Mouse (Mus musculus) lung, embryonic 16.5 days (tissue): ENCODE data around the gene Cstf1. TPM values are rescaled to one million over a fixed set of nuclear protein-coding genes. Genes with fewer than 3 reads are reported as not detected.

Source experiments
- ATAC-seq: fragments of 200-750 bp; cut with Nextera tagmentation; 2 replicates; pipeline ENCODE4 v1.8.0; 2017; ENCODE audit warnings: low read depth, mild to moderate bottlenecking, moderate library complexity
- H3K27ac ChIP-seq: fragments of 300-500 bp; sonication (generic); 2 replicates; pipeline ENCODE4 v1.5.1; 2014; ENCODE audit warnings: mild to moderate bottlenecking, control low read depth, low read length
- H3K27me3 ChIP-seq: fragments of 300-500 bp; sonication (generic); 2 replicates; pipeline ENCODE4 v1.6.1; 2014; ENCODE audit warnings: low read depth, low read length, mixed read lengths; ENCODE audit not compliant: control insufficient read depth, insufficient read depth
- H3K36me3 ChIP-seq: fragments of 300-500 bp; sonication (generic); 2 replicates; pipeline ENCODE4 v1.6.1; 2014; ENCODE audit warnings: low read length; ENCODE audit not compliant: control insufficient read depth, insufficient read depth
- H3K4me1 ChIP-seq: fragments of 300-500 bp; sonication (generic); replicated peaks from 2 replicates; pipeline ENCODE4 v1.6.1; 2014; ENCODE audit warnings: low read length, mixed read lengths; ENCODE audit not compliant: control insufficient read depth, insufficient read depth
- H3K4me2 ChIP-seq: fragments of 300-500 bp; sonication (generic); 2 replicates; pipeline ENCODE4 v1.6.1; 2014; ENCODE audit warnings: low read depth, low read length, control low read depth
- H3K4me3 ChIP-seq: fragments of 300-500 bp; sonication (generic); 2 replicates; pipeline ENCODE4 v1.5.1; 2014; ENCODE audit warnings: mild to moderate bottlenecking, low read length, control low read depth
- H3K9ac ChIP-seq: fragments of 300-500 bp; sonication (generic); 2 replicates; pipeline ENCODE4 v1.6.1; 2014; ENCODE audit warnings: low read length, control low read depth
- H3K9me3 ChIP-seq: fragments of 300-500 bp; sonication (generic); 2 replicates; pipeline ENCODE4 v1.6.1; 2016; ENCODE audit warnings: low read length; ENCODE audit not compliant: control insufficient read depth
- WGBS: fragments of 180-500 bp; shearing (Covaris S2); extraction: QIAGEN DNeasy Blood & Tissue Kit; methylation state at CpG from one replicate; pipeline ENCODE4 v1.1.7; 2014; 5-methylcytosine and 5-hydroxymethylcytosine counted together
- polyA plus RNA-seq: library from polyadenylated mRNA; unstranded; fragments of >200 nt; fragmentation: Nextera tagmentation; extraction: Ambion mirVana; gene quantifications from 2 replicates; pipeline ENCODE4 v1.2.1, GENCODE M21; 2015

Gene Cstf1
- polyA plus RNA-seq, 1 experiment from 2014 or later = 37.5 TPM

GRCm38 (mm10) chr2:172390341-172390740 is 19.9 kb downstream of the Cstf1 start:
- no peak overlapping the region for H3K9ac ChIP-seq
- no peak overlapping the region for H3K27ac ChIP-seq
- H3K27me3 ChIP-seq = no peaks in the 10 kb centered on the region
- no peak for ATAC-seq
- 18% methylated on average over 6 of the region's 6 CpGs for WGBS
- H3K4me2 ChIP-seq = no peak overlapping the region
- peaks cover 4% of the 10 kb centered on the region for H3K4me1 ChIP-seq
- H3K4me3 ChIP-seq = no peak overlapping the region
- no peaks in the 10 kb centered on the region for H3K36me3 ChIP-seq
- H3K9me3 ChIP-seq = no peaks in the 10 kb centered on the region

GRCm38 (mm10) chr2:172392041-172392521 is 21.6 kb downstream of the Cstf1 start:
- ATAC-seq = no peak
- Histone ChIP-seq H3K9me3 (no peaks in the 10 kb centered on the region), H3K4me3 (no peak overlapping the region), H3K36me3 (no peaks in the 10 kb centered on the region), H3K4me2 (no peak overlapping the region), H3K9ac (no peak overlapping the region), H3K4me1 (peaks cover 4% of the 10 kb centered on the region), H3K27ac (no peak overlapping the region), H3K27me3 (no peaks in the 10 kb centered on the region)
- 55% methylated on average over 10 of the region's 10 CpGs for WGBS

GRCm38 (mm10) chr2:172393391-172394051 is 23.0 kb downstream of the Cstf1 start, which contains the start of gene Cass4:
Gene Cass4, plus strand, starts transcription at chr2:172393794.
- 18% methylated on average over 13 of the region's 13 CpGs for WGBS
- Histone ChIP-seq H3K27ac (peak within 1 kb of the TSS; percentile 21; the same call in 1 of the 2 replicates), H3K27me3 (no peaks in the 10 kb centered on the region), H3K4me2 (peak within 1 kb of the TSS; percentile 41), H3K36me3 (no peaks in the 10 kb centered on the region), H3K4me1 (peaks cover 4% of the 10 kb centered on the region), H3K9me3 (no peaks in the 10 kb centered on the region), H3K4me3 (peak within 1 kb of the TSS; percentile 36), H3K9ac (peak within 1 kb of the TSS; percentile 25; the same call in 1 of the 2 replicates)
- ATAC-seq = peak; percentile 83

GRCm38 (mm10) chr2:172394052-172394392 is 23.5 kb downstream of the Cstf1 start:
- H3K9ac ChIP-seq = peak overlapping the region; percentile 25; the same call in 1 of the 2 replicates
- no peaks in the 10 kb centered on the region for H3K36me3 ChIP-seq
- H3K27me3 ChIP-seq = no peaks in the 10 kb centered on the region
- ATAC-seq = no peak
- H3K4me1 ChIP-seq = peaks cover 4% of the 10 kb centered on the region
- H3K27ac ChIP-seq = peak overlapping the region; percentile 20; the same call in 1 of the 2 replicates
- WGBS = 48% methylated on average over 2 of the region's 2 CpGs
- peak overlapping the region; percentile 26 for H3K4me3 ChIP-seq
- H3K4me2 ChIP-seq = peak overlapping the region; percentile 41
- no peaks in the 10 kb centered on the region for H3K9me3 ChIP-seq

DNA sequence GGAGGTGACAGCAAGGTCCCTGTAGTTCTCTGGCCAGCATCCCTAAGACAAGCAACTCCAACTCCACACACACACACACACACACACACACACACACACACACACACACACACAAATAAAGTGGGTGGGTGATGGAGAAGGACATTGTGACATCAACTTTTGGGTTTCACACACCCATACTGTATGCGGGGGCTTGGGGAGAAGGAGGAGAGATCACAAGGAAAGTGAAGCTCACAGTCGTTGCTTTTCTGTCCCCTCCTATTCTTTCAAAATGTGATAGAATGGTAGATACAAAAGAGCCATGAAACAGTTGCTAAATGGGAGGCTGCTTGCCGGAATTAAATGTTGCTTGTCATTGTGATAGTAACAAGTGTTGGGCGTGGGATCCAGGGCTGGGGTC is 24.2 kb downstream of the Cstf1 start:
- WGBS = 57% methylated on average over 4 of the region's 4 CpGs
- no peaks in the 10 kb centered on the region for H3K27me3 ChIP-seq
- H3K4me2 ChIP-seq = peak overlapping the region; percentile 41
- H3K4me3 ChIP-seq = peak overlapping the region; percentile 36
- ATAC-seq = no peak
- peaks cover 4% of the 10 kb centered on the region for H3K4me1 ChIP-seq
- H3K9ac ChIP-seq = peak overlapping the region; percentile 45; the same call in 1 of the 2 replicates
- peak overlapping the region; percentile 37 for H3K27ac ChIP-seq
- no peaks in the 10 kb centered on the region for H3K36me3 ChIP-seq
- H3K9me3 ChIP-seq = no peaks in the 10 kb centered on the region

- WGBS = 40% methylated on average over 9 of the region's 9 CpGs
- no peaks in the 10 kb centered on the region for H3K36me3 ChIP-seq
- peak overlapping the region; percentile 45 for H3K9ac ChIP-seq
- peak overlapping the region; percentile 41 for H3K4me2 ChIP-seq
- no peaks in the 10 kb centered on the region for H3K9me3 ChIP-seq
- H3K27me3 ChIP-seq = no peaks in the 10 kb centered on the region
- peak; percentile 24; the same call in 1 of the 2 replicates for ATAC-seq
- peak overlapping the region; percentile 20; the same call in 1 of the 2 replicates for H3K27ac ChIP-seq
- H3K4me1 ChIP-seq = peaks cover 8% of the 10 kb centered on the region
- peak overlapping the region; percentile 36 for H3K4me3 ChIP-seq
Measured at GRCm38 (mm10) chr2:172395961-172396360, 25.5 kb downstream of the Cstf1 start.

DNA sequence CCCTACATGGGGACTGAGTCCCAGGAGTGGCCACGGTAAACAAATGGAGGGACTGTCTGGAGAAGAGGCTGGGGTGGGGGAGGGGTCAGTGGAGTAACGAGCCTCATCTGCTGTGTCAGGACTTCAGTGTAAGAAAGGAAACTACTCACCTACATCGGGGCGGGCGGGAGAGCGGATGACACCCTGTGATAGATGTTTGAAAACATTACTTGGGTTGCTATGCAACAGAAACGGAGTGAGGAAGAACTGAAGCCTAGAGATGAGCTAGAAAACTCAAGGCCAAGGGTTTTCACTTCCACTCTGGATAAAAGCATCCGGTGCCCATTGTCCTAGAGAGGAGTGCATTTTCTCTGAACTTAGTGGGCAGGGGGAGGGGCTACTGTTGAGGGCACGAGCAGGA is 29.4 kb downstream of the Cstf1 start:
- WGBS = 23% methylated on average over 9 of the region's 9 CpGs
- no peak overlapping the region for H3K4me2 ChIP-seq
- no peaks in the 10 kb centered on the region for H3K27me3 ChIP-seq
- H3K4me1 ChIP-seq = peaks cover 4% of the 10 kb centered on the region; the same call in 1 of the 2 replicates
- H3K9me3 ChIP-seq = no peaks in the 10 kb centered on the region
- no peaks in the 10 kb centered on the region for H3K36me3 ChIP-seq
- H3K9ac ChIP-seq = no peak overlapping the region
- H3K27ac ChIP-seq = no peak overlapping the region
- H3K4me3 ChIP-seq = no peak overlapping the region
- ATAC-seq = no peak; the same call in 1 of the 2 replicates

DNA sequence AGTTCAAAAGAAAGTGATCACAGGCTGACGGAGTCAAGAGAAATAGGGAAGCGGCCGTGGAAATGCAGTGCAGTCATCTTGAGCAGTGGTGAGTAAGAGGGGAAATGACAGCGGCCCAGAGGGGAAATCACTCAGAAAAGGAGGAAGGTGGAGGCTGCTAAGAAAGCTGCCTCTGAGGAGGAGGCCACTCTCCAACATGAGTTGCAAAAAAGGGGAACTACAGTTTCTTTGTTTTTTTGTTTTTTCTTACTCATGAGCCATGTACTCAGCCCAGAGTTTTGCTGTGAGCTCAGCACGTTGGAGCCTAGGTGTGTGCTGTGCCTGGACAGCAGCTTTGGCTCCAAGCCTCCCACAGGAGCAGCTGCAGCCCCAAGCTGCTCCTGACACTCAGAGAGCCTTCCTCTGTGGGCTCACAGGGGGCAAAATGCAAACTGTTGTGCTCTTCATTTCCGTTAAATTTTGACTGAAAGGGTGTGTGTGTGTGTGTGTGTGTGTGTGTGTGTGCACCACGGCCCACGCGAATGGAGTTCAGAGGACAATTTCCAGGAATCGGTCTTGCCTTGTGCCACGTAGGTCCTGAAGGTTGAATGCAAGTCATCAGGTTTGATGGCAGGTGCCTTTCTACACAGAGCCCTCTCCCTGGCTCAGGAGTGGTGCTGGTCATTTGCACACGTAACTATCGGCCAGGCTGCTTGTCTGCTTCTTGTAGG is 30.8 kb downstream of the Cstf1 start:
- peaks cover 4% of the 10 kb centered on the region; the same call in 1 of the 2 replicates for H3K4me1 ChIP-seq
- WGBS = 49% methylated on average over 13 of the region's 13 CpGs
- H3K4me3 ChIP-seq = no peak overlapping the region
- no peak for ATAC-seq
- no peaks in the 10 kb centered on the region for H3K36me3 ChIP-seq
- H3K4me2 ChIP-seq = no peak overlapping the region
- no peak overlapping the region for H3K9ac ChIP-seq
- H3K9me3 ChIP-seq = no peaks in the 10 kb centered on the region
- H3K27me3 ChIP-seq = no peaks in the 10 kb centered on the region
- no peak overlapping the region for H3K27ac ChIP-seq

- Histone ChIP-seq H3K4me2 (no peak overlapping the region), H3K36me3 (no peaks in the 10 kb centered on the region), H3K4me3 (no peak overlapping the region), H3K4me1 (peaks cover 4% of the 10 kb centered on the region; the same call in 1 of the 2 replicates), H3K9me3 (no peaks in the 10 kb centered on the region), H3K27me3 (no peaks in the 10 kb centered on the region), H3K9ac (no peak overlapping the region), H3K27ac (no peak overlapping the region)
- 46% methylated on average over 7 of the region's 7 CpGs for WGBS
- ATAC-seq = no peak
Measured at GRCm38 (mm10) chr2:172404239-172404638, 33.8 kb downstream of the Cstf1 start.
